Mouse (Mus musculus): ENCODE measurements around the gene Adcy5.

The Adcy5 gene

DNA sequence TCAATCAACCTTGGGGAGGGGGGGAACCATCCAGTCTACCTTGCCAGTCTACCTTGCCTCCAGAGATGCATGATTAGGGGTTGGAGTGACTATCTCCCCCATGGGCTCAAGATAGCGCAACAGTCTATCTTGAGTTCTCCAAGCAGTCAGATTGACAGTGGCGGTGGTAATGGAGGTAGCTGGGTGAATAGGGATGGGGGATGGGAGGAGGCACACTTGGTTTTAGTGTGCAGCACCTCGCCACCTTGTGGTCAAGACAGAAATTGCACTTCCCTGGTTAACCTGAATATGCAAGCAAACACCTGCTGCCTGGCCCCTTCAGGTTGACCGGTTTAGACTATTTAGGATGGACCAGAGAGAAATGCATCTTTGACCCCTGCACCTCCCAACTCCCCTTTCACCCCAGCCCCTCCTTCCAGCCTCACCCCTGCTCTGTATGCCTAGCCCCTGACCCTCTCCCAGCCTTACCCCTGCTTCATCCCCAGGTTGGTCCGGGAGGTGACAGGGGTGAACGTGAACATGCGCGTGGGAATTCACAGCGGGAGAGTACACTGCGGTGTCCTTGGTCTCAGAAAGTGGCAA, 115.8 kb downstream of the Adcy5 start:
- peak; percentile 66 for DNase-seq (ENCODE audit: low spot score)

- DNase-seq (ENCODE audit: low spot score): no peak
Measured at GRCm38 (mm10) chr16:35270945-35271344, 116.3 kb downstream of the Adcy5 start.

DNA sequence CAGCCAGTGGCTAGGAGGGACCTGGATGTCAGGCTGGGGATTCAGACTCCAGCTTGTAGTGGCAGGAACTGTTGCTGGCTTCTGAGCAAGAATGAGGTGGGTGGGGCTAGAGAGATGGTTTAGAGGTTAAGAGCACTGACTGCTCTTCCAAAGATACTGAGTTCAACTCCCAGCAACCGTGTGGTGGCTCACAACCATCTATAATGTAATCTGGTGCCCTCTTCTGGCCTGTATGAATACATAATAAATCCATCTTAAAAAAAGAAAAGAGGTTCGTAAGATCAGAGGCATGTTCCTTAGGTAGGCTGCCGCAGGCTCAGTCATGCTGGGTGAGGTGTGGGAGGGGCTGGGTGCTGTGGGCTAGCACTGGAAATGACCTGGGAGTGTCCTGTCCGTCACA, 116.9 kb downstream of the Adcy5 start:
- DNase-seq (ENCODE audit: low spot score): no peak

DNA sequence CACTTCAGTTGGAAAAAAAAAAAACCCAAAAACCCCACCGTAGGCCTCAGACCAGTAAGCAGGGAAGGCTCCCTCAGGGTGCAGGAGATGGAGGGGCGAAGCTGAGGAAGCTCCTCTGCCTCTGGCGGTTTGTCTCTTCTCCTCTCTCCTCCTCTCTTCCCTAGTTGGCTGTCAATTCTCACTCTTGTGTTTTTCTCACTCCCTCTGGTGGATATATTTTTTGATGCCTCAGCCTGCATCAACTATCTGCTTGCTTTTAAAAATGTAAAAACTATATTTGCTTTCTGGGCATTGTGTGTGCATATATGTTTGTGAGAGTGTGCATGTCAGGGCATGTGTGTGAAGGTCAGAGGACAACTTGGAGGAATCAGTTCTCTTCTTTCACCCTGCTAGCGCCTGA, 117.7 kb downstream of the Adcy5 start:
- DNase-seq (ENCODE audit: low spot score): no peak

DNA sequence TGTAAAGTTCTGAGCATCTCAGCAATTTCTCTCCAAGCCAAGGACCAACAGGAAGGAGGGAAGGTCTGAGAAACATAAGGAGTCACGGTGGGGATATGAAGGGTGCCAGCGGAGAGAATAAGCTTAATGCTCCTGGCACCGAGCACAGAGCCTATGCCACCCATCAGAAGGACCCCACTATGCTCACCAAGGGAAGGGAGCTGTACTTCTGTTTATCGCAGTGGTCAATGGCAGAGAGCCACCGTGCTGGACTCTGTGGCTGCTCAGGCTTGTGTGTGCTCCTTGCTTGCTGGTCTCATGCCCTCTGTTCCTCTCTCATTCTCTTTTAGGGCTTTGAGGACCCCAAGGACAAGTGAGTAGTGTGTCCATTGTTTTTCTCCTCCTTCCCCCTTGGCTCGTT, 123.5 kb downstream of the Adcy5 start:
- DNase-seq (ENCODE audit: low spot score): no peak

- DNase-seq (ENCODE audit: low spot score): no peak
Measured at GRCm38 (mm10) chr16:35282456-35282855, 127.8 kb downstream of the Adcy5 start.

DNA sequence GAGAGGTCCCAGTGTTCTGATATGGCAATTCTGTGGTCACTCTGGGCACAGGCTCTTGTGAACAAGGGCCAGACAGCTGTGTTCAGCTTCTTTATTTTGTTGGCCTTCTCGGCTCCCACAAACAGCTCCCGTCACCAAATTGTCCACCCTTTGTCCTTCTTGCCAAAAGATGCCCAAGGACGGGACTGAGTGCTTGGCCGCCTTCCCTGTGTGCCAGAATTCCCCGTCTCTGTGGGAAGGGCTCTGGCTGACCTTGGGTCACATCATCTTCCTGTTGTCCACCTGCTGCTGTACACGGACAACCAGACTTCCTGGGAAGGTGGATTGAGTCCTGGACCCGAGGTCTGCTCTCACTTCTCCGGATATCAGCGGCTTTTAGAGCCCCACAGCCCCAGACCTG, 131.1 kb downstream of the Adcy5 start:
- DNase-seq (ENCODE audit: low spot score): peak; percentile 24

DNA sequence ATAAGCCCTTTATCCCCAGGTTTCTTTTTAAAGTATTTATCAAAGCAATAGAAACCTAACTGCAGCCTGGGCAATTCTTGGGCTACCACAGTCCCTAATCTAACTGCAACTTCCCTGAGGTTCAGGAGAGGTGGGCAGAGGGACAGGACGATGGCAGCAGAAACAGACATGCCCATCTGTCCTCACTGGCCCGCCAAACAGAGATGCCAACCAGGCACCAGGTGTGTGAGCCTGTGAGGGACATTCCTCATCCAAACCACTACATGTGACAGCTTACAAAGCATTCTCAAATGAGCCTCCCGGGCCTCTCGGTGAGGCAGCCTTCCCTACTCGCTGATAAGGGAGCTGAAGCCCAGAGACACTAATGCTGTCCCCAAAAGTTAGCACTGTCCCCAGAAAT, 132.6 kb downstream of the Adcy5 start:
- DNase-seq (ENCODE audit: low spot score): no peak

- DNase-seq (ENCODE audit: low spot score): no peak
Measured at GRCm38 (mm10) chr16:35297786-35298185, 143.1 kb downstream of the Adcy5 start.

GRCm38 (mm10) chr16:35300156-35300555, 145.5 kb downstream of the Adcy5 start:
- DNase-seq (ENCODE audit: low spot score): no peak

DNA sequence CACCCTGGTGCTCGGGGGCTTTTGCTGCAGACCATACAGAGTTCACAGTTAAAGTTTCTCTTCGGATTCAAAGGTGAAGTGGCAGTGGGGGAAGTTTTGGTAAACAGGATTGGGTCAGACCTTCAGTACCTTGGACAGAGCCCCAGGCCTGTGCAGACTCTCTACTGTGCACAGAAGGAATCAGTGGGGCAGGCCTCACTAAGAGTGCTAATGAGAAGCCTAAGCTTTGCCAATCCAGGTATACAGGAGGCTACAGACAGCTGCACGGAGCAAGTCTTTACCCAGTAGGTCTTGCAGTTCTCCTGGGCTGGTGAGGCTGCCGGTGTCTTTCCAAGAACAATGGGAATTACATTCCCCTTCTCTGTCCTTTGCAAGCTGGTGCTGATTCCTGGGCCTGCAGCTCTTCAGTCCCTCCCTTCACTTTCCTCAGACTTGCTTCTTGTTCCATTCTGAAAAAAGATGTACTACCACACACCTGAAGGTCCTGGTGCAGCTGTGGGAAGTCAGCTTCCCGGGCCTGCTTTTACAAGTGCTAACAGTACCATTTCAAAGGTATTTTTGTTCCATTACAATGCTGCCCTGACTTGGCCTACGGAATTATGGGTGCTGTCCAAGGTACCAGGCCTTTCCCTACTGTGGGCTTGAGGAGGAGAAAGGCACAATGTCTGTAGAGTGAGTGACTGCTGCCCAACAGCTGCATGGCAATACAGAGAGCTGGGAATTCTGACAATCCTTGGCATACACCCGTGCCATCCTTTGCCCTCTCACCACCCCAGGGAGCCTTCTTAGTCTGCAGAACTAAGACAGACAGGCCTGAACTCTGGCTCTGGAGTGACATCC, 148.0 kb downstream of the Adcy5 start:
- DNase-seq (ENCODE audit: low spot score): peak; percentile 26

DNA sequence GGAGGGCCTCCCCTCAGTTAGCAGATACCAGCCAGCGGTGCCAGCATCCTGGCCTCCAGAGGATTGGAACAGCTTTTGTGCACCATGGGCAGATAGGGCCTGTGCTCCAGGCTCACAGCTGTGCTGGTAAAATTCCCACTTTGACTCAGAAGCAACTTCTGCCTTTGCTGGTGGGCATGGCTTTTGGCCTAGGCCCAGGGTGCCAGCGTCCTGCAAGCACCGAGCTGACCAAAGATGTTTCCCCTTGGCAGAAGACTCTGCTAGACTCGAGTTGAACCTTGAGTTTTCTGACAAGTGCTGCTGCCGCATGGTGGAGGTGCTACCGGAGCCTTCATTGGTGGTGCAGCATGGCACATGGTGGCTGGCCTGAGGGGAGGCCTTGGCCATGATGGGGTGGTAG, 149.0 kb downstream of the Adcy5 start:
- DNase-seq (ENCODE audit: low spot score): peak; percentile 2

DNA sequence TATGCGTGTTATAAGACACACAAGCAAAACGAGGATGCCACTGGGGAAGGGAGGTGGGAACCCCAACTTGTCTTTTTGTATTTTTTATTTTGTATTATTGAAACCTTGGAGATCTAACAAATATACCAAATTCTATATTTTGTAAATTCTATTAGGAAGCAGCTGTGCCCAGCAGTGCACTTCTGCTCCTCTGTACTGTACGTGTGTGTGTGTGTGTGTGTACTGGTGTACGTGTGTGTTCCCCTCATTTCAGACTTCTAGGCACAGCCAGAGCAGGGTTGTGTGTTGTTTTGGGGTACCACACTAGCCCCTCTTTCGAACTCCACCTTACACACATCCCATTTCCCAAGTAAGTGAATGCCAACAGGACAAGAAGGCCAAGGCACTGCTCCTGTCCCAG, 149.7 kb downstream of the Adcy5 start:
- no peak for DNase-seq (ENCODE audit: low spot score)

GRCm38 (mm10) chr16:35305226-35305625, 150.5 kb downstream of the Adcy5 start:
- DNase-seq (ENCODE audit: low spot score): no peak

DNA sequence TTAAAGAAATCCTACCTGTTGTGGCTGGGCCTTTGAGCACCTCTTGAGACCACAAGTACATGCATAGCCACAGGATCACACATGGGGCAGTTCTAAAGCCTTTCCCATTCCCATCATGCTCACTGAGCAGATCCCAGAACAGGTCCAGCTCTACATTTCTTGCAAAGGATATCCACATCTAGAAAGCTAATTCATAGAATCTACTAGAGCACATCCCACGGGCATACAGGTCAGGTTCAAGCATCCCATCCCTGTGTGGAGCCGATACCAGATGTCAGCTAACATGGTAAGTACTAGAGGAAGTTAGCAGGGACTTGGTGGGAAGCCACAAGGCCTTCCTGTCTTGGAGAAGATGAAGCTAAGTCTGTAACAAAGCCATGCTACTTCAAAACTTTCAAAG, 152.0 kb downstream of the Adcy5 start:
- DNase-seq (ENCODE audit: low spot score): no peak

GRCm38 (mm10) chr16:35307331-35307730, 152.7 kb downstream of the Adcy5 start:
- DNase-seq (ENCODE audit: low spot score): no peak

DNA sequence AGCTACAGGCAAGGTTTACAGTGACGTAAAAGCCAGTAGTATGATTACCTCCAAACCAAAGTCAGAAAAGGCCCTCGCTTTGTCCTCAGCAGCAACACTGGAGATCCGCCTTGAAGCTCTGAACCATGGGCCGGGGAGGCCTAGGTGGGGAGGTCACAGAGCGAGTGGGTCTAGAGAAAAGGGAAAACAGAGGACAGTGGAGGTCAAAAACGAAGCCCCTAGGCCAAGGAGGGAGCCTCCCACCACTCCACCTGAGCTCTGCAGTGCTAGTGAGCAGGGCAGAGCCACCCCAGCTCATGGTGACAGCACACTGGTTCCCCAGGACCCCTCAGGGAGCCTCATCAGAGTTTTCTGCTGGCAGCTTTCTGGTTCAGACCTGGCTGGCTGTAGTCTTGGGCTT, 153.3 kb downstream of the Adcy5 start:
- no peak for DNase-seq (ENCODE audit: low spot score)

GRCm38 (mm10) chr16:35308486-35309143, 153.9 kb downstream of the Adcy5 start:
- DNase-seq (ENCODE audit: low spot score): no peak

GRCm38 (mm10) chr16:35309634-35310033, 155.0 kb downstream of the Adcy5 start:
- no peak for DNase-seq (ENCODE audit: low spot score)

DNA sequence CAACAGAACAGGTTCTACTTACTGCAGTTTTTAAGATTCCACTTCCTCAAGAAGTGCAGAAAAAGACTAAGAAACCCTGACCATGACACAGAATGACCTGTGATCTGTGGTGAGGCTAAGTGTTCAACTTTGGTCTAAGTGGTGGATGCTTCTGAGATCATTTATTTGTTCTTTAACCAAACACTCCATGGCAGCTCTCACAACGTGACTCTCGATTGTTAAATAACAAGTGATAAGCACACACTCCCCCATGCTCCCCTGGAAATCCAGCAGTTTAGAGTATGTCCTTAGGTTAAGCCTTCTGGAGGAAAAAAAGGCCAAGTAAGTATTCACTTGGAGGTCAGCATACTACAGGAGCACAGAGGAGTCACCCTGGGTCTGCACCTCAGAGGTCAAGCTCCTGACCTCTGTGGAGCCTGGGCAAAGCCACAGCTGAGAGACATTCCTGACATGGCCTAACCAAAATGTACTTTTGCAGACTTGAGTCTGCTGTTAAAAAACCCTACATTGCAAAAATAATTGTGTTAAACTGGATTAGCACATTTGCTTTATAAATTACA, 156.0 kb downstream of the Adcy5 start:
- no peak for DNase-seq (ENCODE audit: low spot score)

DNA sequence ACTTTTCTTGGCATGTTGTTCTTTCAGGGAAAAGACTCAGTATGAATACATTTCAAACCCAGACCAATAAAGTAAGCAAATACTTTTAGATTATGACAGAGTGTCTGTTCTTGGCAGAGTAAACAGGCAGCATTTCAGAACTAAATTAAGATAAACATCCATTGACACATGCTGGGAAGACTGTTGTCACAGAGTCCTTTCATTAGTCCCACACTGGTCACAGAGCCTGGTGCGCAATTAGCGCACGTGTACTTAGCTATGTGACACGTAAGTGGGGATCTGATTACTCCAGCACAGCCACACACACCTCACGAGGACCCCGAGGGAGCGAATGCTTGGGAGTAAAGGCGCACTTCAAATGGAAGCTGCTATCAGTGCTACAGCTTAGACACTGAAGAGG, 156.9 kb downstream of the Adcy5 start:
- DNase-seq (ENCODE audit: low spot score): no peak

DNA sequence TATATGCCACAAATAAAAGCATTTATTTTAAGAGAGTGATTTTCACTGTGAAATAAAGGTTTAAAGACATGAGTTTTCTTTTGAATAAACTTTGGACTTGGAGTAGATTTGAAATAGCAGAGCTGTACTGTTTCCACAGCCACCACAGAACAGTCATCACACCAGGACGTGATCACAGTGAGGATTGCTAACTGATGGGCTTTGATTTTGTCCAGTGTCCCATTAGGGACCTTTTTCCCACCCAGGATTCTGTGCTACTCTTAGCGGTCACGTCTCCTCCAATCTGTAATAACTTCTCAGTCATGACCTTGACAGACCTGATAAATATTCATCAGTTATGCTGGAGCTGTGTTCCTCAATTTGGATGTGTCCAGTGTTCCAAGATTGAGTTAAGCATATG, 160.8 kb downstream of the Adcy5 start:
- DNase-seq (ENCODE audit: low spot score): no peak

DNA sequence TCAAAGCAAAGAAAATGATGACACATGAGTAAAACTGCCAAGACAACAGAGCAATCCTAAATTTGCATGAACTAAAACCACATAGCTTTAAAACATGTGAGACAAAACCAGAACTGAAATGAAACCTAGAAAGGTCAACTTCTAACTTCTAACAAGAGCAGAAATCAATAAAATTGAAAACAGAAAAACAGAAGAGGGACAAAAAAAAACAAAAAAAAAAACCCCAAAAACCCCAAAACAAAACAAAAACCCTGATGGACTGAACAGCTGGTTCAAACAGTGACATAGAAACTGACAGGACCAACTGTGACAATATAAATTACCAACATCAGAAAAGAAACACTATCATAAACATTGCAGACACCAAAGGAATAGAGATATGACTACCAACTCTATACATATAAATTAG, 162.2 kb downstream of the Adcy5 start:
- DNase-seq (ENCODE audit: low spot score): no peak
